Mouse (Mus musculus) stomach, adult 2 months (tissue): ENCODE measurements around the gene Oxgr1. TPM values are rescaled to one million over a fixed set of nuclear protein-coding genes. Genes with fewer than 3 reads are reported as not detected.

Experiments used
- polyA plus RNA-seq: library from polyadenylated mRNA; depleted of rRNA; stranded (reverse); fragments of >200 nt; gene quantifications from 2 replicates; pipeline ENCODE4 v1.2.3, GENCODE M21; 2012; rRNA removed

Gene Oxgr1
- not detected in 2 replicates for polyA plus RNA-seq

GRCm38 (mm10) chr14:120042187-120042820 is at the start of gene Oxgr1:
Gene Oxgr1 (minus strand): TSS chr14:120042435.

Other genes starting within 250 kb of the Oxgr1 start
- 25.5 and 36.7 TPM in 2 replicates for gene Mbnl2, start 233.2 kb upstream of the Oxgr1 start, polyA plus RNA-seq